Mouse (Mus musculus) 3T3-L1 (cell line): ENCODE measurements around the gene Cntln.

ENCODE experiments used
- DNase-seq: peaks from one replicate; pipeline ENCODE4 v3.0.0-alpha.2; 2015; ENCODE audit warnings: low read depth, low spot score

Gene Cntln

GRCm38 (mm10) chr4:84884111-84884538 is at the start of gene Cntln:
Cntln (plus strand) TSS chr4:84884309.
- peak; percentile 86 for DNase-seq

- peak; percentile 59 for DNase-seq
These were observed 47.1 kb upstream of the Cntln start for GRCm38 (mm10) chr4:84836979-84837378.

GRCm38 (mm10) chr4:84838545-84838944 is 45.6 kb upstream of the Cntln start:
- DNase-seq: no peak

DNA sequence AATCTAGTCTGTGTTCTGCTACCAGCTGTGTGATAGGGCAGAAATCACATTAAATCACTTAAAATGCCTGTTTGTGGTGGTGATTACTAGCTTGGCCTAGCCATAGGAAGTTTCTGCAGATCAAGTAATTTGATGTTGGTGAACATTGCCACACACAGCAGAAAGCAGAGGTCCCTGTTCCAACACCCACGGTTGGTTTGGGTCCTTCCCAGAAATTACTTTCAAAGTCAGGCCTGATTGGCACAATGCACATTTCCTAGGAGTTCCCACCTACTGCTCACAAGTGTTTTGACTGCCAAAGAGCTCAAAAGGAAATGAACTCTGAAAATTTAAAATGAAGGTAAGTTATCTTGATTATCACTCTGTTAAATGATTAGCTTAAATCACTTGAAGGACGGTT is 44.6 kb upstream of the Cntln start:
- no peak for DNase-seq

DNA sequence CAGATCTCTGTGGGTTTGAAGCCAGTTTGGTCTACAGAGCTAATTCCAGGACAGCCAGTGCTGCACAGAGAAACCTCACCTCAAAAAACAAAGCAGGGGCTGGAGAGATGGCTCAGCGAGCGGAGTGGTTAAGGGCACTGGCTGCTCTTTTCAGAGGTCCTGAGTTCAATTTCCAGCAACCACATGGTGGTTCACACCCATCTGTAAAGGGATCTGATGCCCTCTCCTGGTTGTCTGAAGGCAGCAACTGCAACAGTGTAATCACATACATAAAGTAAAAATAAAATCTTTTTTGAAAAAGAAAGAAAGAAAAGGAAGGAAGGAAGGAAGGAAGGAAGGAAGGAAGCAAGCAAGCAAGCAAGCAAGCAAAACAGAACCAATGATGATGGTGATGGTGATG is 26.5 kb upstream of the Cntln start:
- DNase-seq: peak; percentile 41

DNA sequence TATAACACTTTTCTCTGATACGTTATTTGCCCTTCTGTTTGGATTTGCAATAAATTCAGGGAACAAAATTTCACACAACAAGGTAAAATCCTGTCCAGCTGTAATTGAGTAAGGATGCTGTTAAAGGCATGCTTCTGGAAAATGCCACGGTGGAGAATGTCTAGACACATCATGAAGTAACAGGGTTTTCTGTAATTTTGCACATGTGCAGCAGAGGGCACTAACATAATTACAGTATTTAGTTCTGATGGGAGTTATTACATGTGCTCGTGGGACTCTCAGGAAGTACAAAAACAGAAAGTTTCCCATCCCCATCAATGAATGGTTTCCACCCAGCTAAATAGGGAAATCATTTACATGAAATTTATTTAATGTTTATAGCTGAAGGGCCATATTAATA is 7.8 kb upstream of the Cntln start:
- peak; percentile 72 for DNase-seq

- DNase-seq: peak; percentile 3
These were observed 463 bp upstream of the Cntln start for GRCm38 (mm10) chr4:84883646-84884045.

DNA sequence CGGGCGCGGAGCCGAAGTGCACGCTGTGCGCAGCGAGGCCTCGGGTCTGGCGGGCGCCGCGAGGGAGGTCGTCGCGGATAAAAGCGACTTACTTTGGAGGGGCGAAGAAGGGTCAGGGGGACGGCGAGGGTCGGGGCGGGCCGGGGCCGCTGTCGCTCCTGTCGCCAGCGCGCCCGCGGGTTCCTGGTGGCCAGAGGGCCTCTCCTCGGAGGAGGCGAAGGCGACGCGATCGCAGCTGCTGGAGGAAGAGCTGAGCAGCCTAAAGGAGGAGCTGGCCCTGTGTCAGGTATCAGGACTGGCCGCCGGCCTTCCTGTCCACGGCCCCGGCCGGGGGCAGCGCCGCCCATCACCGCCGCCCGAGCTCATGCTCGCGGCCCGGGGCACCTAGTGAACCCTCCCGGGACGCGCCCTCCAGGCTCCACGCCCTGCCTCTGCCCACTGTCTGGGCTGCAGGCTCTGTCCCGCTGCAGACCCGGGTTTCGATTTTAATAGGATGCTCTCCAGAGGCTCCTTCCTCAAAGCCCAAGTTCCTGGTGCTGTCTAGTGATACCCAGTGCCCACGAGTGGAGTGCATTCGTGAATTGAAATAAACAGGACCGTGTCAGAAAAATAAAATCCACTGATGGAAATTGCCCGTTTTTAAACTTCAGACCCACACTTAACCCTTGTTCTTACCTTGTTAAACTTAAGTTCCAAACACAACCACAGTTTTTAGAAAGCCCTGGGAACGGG is 596 bp downstream of the Cntln start:
- peak; percentile 72 for DNase-seq

- peak; percentile 52 for DNase-seq
These were observed 1.1 kb downstream of the Cntln start for GRCm38 (mm10) chr4:84885271-84885540.

DNA sequence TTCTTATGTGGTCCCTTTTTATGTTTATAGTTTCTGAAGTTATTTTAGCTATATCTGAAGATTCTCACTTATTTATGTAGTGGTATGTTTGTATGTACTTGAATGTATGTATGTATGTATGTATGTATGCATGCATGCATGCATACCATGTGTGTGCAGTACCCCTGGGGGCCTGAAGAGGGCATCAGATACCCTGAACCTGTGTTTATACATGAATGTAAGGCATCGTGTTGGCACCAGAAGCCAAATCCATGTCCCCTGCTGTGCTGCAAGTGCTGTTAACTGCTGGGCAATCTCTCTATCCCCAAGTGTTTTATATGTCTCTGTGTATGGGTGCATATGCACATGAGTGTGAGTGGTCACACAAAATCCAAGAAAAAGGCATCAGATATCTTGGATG is 34.3 kb downstream of the Cntln start:
- DNase-seq: no peak

DNA sequence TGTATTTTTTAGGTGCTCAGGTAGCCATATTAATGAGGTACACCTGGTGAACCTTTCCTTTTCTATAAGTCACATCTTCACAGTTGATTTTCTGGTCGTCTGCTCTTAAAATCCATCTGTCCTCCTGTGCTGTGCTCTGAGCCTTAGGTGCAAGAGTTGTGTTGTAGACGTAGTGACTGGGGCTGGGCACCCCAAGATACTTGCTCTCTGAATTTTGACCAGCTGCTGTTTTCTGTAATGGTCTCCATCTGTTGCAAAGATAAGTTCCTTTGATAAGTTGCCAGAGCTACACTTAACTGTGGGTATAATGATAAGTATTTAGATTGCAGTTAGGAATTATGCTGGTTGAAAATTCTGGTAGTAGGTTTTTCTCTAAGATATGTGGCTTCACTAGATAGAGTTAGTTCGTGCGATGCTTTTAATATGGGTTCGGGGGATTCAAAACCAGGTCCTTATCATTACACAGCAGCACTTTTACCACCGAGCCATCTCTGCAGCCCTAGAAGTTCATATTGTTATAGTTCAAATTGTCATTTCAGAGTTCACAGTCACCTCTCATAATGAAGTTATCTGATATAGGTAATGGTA is 50.3 kb downstream of the Cntln start:
- no peak for DNase-seq

GRCm38 (mm10) chr4:84942059-84942458 is 58.0 kb downstream of the Cntln start:
- no peak for DNase-seq

DNA sequence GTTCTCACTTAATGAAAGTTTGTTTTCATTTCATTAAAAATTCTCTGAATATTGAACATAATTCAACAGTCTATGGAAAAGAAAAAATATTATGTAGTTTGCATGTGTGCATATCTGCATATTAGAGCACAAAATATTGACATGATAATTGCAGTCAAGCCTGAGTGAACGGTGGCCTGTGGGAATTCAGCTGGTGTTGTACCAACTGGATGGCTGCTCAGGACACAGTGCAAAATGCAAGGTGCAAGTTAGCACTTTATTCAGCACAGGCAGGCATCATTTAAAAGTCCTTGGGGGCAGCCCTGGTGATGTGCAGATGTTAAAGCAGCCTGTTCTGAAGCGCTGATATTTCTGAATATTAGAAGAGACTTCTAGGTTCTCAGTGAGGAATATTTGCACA is 58.5 kb downstream of the Cntln start:
- DNase-seq: no peak

- DNase-seq: no peak
These were observed 60.0 kb downstream of the Cntln start for GRCm38 (mm10) chr4:84944100-84944499.

GRCm38 (mm10) chr4:84946450-84946849 is 62.3 kb downstream of the Cntln start:
- DNase-seq: no peak

DNA sequence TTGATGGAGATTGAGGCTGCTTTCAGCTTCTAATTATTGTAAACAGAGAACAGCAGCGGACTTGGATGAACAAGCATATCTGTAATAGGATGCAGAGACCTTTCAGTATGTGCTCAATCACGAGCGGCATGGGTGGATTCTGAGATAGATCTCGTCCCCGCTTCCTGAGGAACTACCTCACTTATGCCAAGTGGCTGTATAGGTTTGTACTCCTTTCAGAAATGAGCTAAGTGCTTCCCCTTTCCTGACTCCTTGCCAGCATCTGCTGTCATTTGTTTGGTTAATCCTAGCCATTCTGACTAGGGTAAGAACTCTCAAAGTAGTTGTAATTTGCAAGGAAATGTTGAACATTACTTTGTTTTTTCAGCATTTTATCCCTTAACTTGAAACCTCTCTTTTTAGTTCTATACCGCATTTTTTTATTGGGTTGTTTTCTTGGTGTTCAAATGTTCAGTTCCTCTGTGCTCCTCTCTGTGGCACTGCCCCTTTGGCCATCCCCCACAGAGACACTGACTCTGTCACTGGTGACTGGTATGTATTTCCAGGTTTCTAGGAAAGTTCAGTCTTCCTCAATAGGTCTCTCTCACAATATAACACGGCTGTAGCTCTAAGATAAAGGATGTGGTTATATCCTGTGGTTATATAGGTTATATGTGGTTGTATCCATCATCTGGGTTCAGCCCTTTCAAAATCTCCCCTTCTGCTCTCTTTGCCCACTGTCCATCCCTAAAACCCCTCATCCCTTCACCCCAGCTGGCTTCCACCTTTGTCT is 93.0 kb downstream of the Cntln start:
- DNase-seq: no peak

DNA sequence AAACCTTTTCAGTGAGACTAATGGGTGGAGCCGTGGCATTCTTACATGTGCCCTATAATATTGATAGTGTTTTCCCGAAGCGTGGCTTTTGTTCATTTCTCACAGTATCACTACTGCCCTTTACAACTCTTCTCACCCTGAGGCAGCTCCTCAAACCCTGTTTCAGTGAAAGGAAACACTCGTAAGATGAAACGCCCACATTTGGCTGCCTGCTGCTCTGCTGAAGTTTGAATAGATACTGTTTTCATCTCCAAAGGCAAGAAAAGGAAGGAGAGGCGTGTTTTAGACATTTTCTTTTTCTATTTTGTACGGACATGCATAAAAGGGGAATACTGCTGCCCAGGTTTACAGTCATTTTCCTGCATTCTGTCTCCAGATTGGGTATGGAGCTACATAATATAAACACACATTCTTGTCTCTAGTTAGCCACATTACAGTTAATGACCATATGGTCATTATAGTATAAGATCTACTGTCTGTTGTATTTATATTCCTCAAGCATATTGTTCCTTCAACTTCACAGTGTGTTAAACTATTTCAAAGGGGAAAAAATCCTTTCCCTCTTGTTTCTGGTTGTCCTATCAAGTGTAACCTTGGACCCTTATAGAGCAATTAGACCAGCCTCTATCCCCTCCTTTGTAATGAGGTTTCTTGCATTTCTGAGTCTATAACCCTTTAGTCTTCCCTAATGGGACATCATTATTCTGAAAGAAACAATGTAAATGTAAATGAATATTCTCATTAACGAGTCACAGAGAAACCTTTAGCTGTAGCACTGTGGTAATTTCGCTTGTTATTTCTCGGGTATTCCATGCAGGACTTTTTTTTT is 111.6 kb downstream of the Cntln start:
- DNase-seq: no peak

- no peak for DNase-seq
These were observed 121.5 kb downstream of the Cntln start for GRCm38 (mm10) chr4:85005581-85005980.

DNA sequence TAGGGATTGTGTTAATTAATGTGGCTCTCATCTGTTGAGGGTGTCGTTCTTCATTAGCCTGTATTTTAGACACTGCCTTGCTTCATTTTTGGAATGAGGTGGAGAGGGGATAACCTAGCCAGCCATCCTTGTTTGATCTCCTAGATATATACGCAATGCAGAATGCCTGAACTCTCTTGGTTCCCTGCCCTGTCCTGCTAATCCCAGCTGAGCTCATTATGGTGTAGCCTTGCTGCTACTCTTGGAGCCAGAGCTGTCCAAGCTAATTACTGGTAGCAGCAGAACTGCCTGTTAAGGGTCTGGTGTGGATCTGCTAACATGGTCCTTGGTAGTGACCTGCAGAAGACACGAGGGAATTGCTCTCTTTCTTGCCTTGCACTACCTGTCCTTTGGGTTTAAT is 122.7 kb downstream of the Cntln start:
- no peak for DNase-seq

DNA sequence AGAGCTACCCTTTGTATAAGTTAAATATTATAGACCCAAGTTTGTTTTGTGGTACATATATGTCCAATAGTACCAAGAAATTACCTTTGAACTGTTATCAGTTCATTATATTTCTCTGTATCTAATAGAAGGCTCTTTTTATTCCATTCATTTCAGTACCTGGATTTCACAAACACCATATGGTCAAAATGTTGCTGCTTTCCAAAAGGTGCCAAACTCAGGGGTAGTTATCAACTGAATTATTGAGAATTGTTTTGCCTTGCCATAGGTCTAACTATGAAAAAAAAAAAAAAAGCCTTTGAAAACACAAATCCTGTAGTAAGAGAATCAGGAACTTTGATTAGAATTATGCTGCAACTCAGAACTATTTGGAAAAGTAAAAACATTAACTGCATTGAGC is 126.7 kb downstream of the Cntln start:
- no peak for DNase-seq

GRCm38 (mm10) chr4:85045748-85046147 is 161.6 kb downstream of the Cntln start:
- no peak for DNase-seq

DNA sequence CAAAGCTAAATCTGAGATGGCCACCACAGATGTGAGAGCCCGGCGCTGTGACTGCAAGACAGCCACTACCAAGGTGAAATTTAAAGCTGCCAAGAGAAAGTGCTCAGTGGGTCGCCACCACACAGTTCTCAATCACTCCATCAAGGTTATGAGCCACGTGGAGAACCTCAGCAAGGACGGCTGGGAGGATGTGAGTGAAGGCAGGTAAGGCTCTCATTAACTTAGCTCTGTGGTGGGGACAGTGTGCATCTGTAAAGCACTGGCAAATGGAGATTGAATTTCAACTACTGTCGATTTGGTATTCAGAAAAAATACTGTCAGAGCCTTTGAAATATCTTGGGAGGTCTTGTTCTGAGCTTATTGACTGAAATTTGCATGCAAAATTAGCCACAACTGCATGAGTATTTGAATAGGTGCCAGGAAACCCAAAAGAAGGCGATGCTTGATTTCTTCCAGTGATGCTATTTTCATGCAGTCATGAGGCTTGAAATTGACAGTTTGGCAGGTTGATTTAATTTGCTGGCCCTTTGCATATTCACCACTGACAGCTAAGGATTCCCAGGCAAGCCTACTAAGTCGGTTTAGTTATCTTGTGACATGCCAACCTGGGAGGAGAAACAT is 165.9 kb downstream of the Cntln start:
- DNase-seq: no peak
